Mouse (Mus musculus) spleen, adult 2 months (tissue): ENCODE measurements around the gene 2610318N02Rik. TPM values are rescaled to one million over a fixed set of nuclear protein-coding genes. Genes with fewer than 3 reads are reported as not detected.

Experiments used
- DNase-seq, 2 experiments: peaks; one replicate each; pipeline versions ENCODE4 v3.0.0 to v3.0.0-alpha.2; 2012 to 2021; ENCODE audit warnings: low spot score in 2 of 2, low read depth in 1 of 2
- H3K27ac ChIP-seq: fragments of 200-500 bp; 2 replicates; pipeline ENCODE4 v1.5.1; 2012; ENCODE audit warnings: low read length, inconsistent platforms; ENCODE audit not compliant: insufficient read depth
- H3K27me3 ChIP-seq: fragments of 200-500 bp; 2 replicates; pipeline ENCODE4 v1.6.1; 2012; ENCODE audit warnings: mild to moderate bottlenecking, moderate library complexity, low read length, inconsistent platforms; ENCODE audit not compliant: control insufficient read depth, insufficient read depth
- H3K36me3 ChIP-seq: fragments of 200-500 bp; 2 replicates; pipeline ENCODE4 v1.6.1; 2012; ENCODE audit warnings: mild to moderate bottlenecking, low read length, inconsistent platforms; ENCODE audit not compliant: control insufficient read depth, insufficient read depth
- H3K4me1 ChIP-seq: fragments of 200-500 bp; 2 replicates; pipeline ENCODE4 v1.6.1; 2011; ENCODE audit warnings: inconsistent platforms; ENCODE audit not compliant: control insufficient read depth, insufficient read depth, insufficient read length
- H3K4me3 ChIP-seq: fragments of 200-500 bp; 2 replicates; pipeline ENCODE4 v1.5.1; 2011; ENCODE audit warnings: mild to moderate bottlenecking, inconsistent platforms; ENCODE audit not compliant: insufficient read depth, insufficient read length; ENCODE audit errors: extremely low read depth
- CTCF ChIP-seq: fragments of 200-500 bp; IDR thresholded peaks from 2 replicates; pipeline ENCODE4 v1.5.1; 2011; ENCODE audit warnings: mild to moderate bottlenecking, inconsistent platforms; ENCODE audit not compliant: insufficient read depth, insufficient read length, insufficient replicate concordance; ENCODE audit errors: extremely low read depth
- POLR2A ChIP-seq: fragments of 200-500 bp; IDR thresholded peaks from 2 replicates; pipeline ENCODE4 v1.6.1; 2011; ENCODE audit warnings: low read depth, low read length, inconsistent platforms
- WGBS: fragments of 180-500 bp; shearing (Covaris S2); methylation state at CpG from one replicate; pipeline ENCODE4 v1.1.7; 2018; 5-methylcytosine and 5-hydroxymethylcytosine counted together
- polyA plus RNA-seq: library from polyadenylated mRNA; depleted of rRNA; stranded (reverse); fragments of >200 nt; gene quantifications from 2 replicates; pipeline ENCODE4 v1.2.3, GENCODE M21; 2012

Gene 2610318N02Rik
- polyA plus RNA-seq, 1 experiment = 6.2 TPM

- DNase-seq = no peak
- Histone ChIP-seq H3K36me3 (peaks cover 4% of the 10 kb centered on the region), H3K27me3 (no peaks in the 10 kb centered on the region), H3K27ac (no peak overlapping the region), H3K4me3 (peak overlapping the region; percentile 83; the same call in 1 of the 2 replicates), H3K4me1 (peaks cover 6% of the 10 kb centered on the region)
- 53% methylated on average over 16 of the region's 16 CpGs for WGBS
- TF ChIP-seq POLR2A (no peak), CTCF (no peak)
Observed at GRCm38 (mm10) chr16:17148084-17148483, 23.1 kb upstream of the 2610318N02Rik start.

- Histone ChIP-seq H3K36me3 (peaks cover 2% of the 10 kb centered on the region), H3K27me3 (no peaks in the 10 kb centered on the region), H3K4me3 (peak overlapping the region; percentile 83), H3K27ac (no peak overlapping the region), H3K4me1 (peaks cover 6% of the 10 kb centered on the region)
- WGBS = 6% methylated on average over 41 of the region's 41 CpGs
- no peak for DNase-seq
- TF ChIP-seq POLR2A = no peak
- no peak for TF ChIP-seq CTCF
Observed at GRCm38 (mm10) chr16:17147391-17147929, 22.5 kb upstream of the 2610318N02Rik start.

DNA sequence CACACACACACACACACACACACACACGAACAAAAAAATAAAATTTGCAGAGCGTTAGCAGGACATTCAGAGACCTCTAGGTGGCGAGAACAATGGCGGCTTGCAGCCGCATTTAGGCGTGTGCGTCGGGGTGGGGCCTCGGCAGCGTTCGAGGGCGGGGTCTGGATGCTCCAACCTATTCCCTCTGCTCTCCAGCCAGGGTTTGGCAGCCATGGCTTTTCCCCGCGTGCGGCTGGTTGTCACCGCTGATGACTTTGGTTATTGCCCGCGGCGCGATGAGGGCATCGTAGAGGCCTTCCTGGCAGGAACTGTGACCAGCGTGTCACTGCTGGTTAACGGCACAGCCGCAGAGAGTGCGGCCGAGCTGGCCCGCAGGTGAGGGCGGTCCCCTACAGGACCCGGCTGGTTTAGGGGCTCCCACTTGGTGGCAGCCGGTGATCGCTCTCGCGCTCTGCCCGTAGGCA, 21.8 kb upstream of the 2610318N02Rik start, which contains the start of gene Ccdc116:
Gene Ccdc116 (minus strand): TSS at position 458 of the 464 bp plus-strand sequence.
- peak; percentile 57 to 65 for DNase-seq
- Histone ChIP-seq H3K36me3 (no peaks in the 10 kb centered on the region), H3K4me3 (peak within 1 kb of the TSS; percentile 83), H3K27ac (no peak within 1 kb of the TSS), H3K4me1 (peaks cover 6% of the 10 kb centered on the region), H3K27me3 (no peaks in the 10 kb centered on the region)
- TF ChIP-seq POLR2A (no peak), CTCF (no peak)
- under 1% methylated on average over 34 of the region's 34 CpGs for WGBS

GRCm38 (mm10) chr16:17144339-17144738, 19.4 kb upstream of the 2610318N02Rik start, which contains the start of gene Ydjc:
Ydjc (plus strand) TSS chr16:17144621.
- Histone ChIP-seq H3K27me3 (no peaks in the 10 kb centered on the region), H3K36me3 (no peaks in the 10 kb centered on the region), H3K4me3 (no peak within 1 kb of the TSS), H3K27ac (no peak within 1 kb of the TSS), H3K4me1 (peaks cover 6% of the 10 kb centered on the region)
- no peak for DNase-seq
- WGBS = 48% methylated on average over 7 of the region's 7 CpGs
- no peak for TF ChIP-seq POLR2A
- no peak for TF ChIP-seq CTCF

DNA sequence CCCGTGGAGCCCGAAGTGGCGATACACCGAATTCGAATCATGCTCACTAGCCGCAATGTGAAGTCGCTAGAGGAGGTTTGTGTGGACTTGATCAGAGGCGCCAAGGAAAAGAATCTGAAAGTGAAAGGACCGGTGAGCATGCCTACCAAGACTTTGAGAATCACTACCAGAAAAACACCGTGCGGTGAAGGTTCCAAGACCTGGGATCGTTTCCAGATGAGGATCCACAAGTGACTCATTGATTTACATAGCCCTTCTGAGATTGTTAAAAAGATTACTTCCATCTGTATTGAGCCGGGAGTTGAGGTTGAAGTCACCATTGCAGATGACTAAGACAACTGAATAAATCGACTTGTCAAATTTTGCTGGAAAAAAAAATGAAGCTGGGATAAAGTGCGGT, 12.4 kb upstream of the 2610318N02Rik start:
- Histone ChIP-seq H3K36me3 (no peaks in the 10 kb centered on the region), H3K4me1 (no peaks in the 10 kb centered on the region), H3K27me3 (no peaks in the 10 kb centered on the region), H3K4me3 (no peak overlapping the region), H3K27ac (no peak overlapping the region)
- no peak for DNase-seq
- 84% methylated on average over 15 of the region's 15 CpGs for WGBS
- TF ChIP-seq CTCF = no peak
- no peak for TF ChIP-seq POLR2A

DNA sequence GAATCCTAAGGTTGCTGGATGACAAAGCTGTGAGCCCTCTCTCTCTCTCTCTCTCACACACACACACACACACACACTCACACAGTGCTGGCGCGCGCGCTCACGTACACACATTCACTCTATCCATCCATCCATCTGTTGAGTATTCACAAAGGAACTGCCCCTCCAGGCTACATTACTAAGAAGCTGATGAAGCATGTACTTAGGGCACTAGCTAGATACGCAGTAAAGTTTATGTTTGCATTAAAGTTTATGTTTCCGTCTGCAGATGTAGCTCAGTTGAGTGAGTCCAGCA, 7.9 kb upstream of the 2610318N02Rik start:
- Histone ChIP-seq H3K4me3 (no peak overlapping the region), H3K36me3 (no peaks in the 10 kb centered on the region), H3K27ac (no peak overlapping the region), H3K27me3 (no peaks in the 10 kb centered on the region), H3K4me1 (peaks cover 6% of the 10 kb centered on the region)
- TF ChIP-seq CTCF (no peak), POLR2A (no peak)
- 82% methylated on average over 7 of the region's 7 CpGs for WGBS
- no peak for DNase-seq

- DNase-seq = peak; percentile 81 to 92
- H3K4me1 ChIP-seq = peaks cover 6% of the 10 kb centered on the region
- no peaks in the 10 kb centered on the region for H3K36me3 ChIP-seq
- H3K27me3 ChIP-seq = no peaks in the 10 kb centered on the region
- peak within 1 kb of the TSS; percentile 28; the same call in 1 of the 2 replicates for H3K27ac ChIP-seq
- peak within 1 kb of the TSS; percentile 94 for H3K4me3 ChIP-seq
- under 1% methylated on average over 47 of the region's 47 CpGs for WGBS
- TF ChIP-seq CTCF (peak; percentile 38; the same call in 1 of the 2 replicates), POLR2A (peak; percentile 75; the same call in 1 of the 2 replicates)
Observed at GRCm38 (mm10) chr16:17132089-17132905, 7.3 kb upstream of the 2610318N02Rik start, which contains the start of gene Sdf2l1. Sdf2l1 (minus strand) TSS chr16:17132383.
